Mouse (Mus musculus) retina, postnatal 7 days (tissue): ENCODE results near the gene Polr2a.
A peak's percentile ranks its signal among the peaks of the same experiment; 100 is the strongest.
"Not testable (repeated sequence)": the region's sequence is repeated elsewhere in the genome, so short reads cannot be mapped to it uniquely, and the experiment has no call there.

ENCODE experiments used
- DNase-seq: peaks from one replicate; pipeline ENCODE4 v3.0.0-alpha.2; 2012; ENCODE audit warnings: low read depth, low spot score

The Polr2a gene

DNA sequence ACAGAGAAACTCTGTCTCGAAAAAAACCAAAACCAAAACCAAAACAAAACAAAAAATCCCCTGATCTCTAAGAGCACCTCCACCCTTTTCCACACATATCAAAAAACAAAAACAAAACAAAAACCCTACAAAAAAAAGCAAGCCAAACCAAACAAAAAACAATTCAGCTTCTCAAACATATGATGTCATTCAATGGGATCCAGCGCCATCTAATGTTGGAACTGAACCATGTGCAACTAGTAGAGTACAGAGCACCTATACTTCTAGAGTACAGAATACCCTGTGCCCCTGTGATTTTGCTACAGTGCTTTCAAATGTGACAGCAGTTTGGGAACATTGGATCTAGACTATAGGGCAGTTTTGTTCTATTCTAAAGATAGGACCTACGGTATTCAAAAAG, 3.7 kb downstream of the Polr2a start:
- DNase-seq, result peak; percentile 56

DNA sequence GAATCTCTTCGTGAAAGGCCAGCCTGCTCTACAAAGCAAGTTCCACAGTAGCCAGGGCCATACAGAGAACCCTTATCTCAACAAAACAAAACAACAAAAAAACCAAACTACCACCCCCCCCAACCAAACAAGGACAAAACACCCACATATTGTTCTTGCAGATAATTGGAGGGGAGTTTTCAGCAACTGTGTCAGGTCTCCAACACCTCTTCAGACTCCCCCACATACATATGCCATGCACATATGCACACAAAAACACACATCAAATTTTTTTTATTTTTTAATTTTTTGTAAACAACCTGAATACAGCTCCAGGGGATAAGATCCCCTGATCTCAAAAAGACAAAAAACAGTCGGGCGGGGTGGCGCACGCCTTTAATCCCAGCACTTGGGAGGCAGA, 4.2 kb downstream of the Polr2a start:
- no peak for DNase-seq

DNA sequence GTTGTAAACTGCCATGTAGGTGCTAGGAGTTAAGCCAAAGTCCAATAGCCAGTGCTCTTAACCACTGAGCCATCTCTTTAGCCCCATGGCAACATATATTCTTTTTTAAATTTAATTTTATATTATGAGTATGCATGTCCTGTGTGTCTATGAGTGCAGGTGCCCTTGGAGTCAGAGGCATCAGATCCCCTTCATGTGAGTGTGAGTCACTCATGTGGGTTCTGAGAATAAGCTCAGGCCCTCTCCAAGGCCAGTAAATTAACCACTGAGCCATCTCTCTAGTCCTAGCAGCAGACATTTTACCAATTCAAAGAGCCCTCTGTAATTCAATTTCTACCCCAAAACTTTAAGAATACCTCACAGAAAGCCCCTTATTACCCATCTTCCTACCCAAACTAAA, 5.8 kb downstream of the Polr2a start:
- no peak for DNase-seq

DNA sequence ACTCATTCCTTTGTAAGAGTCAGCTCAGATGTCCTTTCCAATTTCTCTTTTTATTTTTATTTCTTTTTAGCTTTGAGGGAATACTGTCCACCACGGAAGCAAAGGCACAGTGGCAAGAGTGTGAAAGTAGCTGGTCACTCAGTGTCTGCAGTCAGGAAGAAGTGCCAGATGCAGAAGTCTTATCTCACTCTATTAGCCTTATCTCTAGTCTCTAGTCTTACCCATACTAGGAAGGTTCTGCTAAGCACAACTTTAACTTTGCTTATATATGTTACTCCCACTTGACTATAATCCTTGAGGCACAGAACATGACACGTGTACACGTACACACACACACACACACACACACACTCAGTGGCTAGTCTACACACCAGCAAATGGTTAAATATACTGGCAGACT, 6.8 kb downstream of the Polr2a start:
- DNase-seq, result no peak

DNA sequence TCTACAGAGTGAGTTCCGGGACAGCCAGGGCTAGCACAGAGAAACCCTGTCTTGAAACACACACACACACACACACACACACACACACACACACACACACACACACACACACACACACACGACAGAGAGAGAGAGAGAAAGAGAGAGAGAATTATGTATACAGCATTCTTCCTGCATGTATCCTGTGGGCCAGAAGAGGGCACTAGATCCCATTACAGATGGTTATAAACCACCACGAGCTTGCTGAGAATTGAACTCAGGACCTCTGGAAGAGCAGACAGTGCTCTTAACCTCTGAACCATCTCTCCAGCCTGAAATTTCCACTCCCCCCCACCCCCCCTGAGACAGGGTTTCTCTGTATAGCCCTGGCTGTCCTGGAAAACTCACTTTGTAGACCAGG, 27.0 kb downstream of the Polr2a start:
- DNase-seq, result not testable (repeated sequence)

DNA sequence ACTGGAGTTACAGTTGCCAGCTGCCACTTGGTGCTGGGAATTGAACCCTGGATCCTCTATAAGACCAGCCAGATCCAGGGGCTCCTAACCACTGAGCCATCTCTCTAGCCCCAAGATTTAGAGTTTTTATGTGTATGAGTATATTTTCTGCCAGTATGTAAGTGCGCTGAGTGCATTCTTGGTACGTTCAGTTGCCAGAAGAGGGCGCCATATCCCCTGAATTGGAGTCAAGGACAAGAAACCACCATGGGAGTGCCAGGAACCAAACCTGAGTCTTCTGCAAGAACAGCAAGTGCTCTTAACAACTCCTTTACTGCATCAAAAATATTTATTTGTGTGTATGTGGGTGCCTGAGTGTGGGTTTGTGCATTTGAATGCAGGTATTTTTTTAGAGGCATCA, 29.4 kb downstream of the Polr2a start:
- peak; percentile 46 for DNase-seq

DNA sequence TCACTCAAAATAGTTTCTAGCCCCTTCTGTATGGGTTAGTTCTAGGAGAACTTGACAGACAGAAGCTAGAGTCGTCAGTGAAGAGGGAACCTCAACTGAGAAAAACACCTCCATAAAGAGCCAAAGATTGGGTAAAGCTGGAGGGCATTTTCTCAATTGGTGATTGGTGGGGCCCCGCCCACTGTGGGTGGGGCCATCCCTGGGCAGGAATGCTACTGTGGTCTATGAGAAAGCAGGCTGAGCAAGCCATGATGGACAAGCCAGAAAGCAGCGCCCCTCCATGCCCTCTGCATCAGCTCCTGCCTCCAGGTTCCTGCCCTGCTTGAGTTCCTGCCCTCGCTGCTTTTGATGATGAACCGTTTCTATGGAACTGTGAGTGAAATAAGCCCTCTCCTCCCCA, 32.5 kb downstream of the Polr2a start:
- DNase-seq, result no peak

DNA sequence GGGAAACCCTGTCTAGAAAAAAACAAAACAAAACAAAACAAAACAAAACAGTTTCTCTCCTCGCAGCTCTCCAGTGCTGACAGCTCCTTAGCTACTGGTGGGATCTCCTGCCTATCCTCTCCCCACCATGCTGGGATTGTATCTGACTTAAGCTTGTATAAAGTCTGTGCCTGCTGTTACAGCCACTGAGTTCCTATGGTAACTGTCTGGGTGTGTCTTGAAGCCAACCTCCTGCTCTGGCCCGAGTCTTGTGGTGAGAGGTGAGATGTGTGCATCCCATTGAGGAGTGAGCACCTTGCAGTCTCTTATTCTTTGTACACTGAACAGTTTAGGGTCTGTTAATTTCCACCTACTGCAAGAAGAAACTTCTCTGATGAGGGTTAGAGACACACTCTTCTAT, 35.4 kb downstream of the Polr2a start:
- no peak for DNase-seq

DNA sequence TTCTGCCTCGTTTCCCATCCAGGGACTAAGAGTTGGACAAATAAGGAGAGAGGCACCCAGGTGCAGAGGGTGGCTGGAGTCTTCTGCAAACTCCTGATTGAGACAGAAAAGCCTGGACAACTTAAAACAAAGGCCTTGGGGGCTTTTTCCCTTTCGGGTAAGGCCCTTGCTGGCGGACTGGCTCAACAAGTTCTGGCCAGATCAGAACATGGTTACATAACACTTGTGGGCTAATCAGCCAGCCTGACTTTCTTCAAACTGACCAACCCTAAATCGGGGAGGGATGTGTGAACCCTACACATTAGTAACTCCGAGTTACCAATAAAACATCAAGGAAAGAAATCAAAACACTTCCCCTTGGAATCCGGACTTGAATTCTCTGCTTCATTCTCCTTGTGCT, 37.6 kb downstream of the Polr2a start:
- DNase-seq, result no peak

DNA sequence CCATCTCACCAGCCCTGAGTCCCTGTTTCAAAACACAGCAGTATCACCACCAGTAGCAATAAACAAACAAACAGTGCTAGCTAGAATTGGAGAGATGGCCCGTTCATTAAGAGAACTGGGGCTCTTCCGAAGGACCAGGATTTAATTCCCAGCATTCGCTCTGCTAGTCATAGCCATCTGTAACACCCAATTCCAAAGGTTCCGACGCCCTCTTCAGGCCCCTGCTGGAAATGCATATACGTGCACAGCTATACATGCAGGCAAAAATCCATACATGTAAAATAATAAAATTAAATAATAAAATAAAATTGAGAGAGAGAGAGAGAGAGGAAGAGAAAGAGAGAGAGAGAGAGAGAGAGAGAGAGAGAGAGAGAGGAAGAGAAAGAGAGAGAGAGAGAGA, 39.0 kb downstream of the Polr2a start:
- no peak for DNase-seq

DNA sequence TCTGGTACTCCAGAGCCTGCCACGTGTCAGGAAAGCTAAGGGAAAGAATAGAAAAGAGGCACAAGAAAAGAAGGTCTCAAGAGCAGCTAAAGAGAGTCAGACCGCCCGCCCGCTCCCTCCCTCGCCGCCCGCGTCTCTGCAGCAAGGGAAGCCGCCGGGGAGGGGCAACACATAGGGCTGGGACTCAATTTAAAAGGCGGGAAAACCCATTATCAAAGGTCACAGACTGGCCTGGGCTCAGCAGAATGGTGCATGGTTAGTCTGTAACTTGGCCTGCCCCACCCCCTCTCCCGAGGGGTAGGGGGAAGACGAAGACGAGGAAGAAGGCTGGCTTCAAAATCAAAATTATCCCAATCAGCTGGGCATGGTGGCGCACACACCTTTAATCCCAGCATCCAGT, 39.8 kb downstream of the Polr2a start:
- no peak for DNase-seq

DNA sequence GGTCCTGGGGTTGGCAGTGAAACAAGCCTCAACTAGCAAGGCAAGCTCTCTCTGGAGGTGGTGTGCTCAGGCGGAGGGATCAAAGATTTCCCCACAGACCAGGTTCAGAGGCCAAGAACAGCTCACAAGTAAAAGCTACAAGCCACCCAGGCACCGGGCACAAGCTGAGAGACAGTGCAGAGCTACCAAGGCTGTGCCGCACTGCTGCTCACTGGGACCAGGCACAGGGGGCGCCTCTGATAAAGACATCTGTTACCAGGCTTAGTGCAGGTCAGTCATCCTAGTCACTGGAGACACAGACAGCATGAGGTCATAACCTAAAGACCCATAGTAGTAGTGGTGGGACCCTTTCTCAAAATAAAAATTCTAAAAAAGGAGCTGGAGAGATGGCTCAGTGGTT, 41.5 kb downstream of the Polr2a start:
- no peak for DNase-seq

DNA sequence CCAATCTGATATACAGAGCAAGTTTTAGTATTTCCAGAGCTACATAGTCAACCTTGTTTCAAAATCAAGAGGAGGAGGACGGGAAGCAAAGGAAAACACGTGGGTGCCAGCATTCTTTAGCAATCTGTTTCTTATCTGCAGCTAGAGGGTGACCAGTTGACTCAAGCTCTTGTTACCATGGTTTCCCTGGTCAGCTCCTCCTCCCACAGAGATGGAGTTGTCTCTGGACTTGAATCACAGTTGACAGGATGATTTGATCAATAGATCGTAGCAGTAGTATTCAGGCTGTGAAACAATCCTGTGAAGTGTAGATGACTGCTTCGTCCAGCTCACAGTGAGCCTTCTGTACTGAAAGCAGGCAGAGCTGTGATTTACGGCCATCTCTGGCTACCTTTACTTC, 42.5 kb downstream of the Polr2a start:
- DNase-seq, result no peak

DNA sequence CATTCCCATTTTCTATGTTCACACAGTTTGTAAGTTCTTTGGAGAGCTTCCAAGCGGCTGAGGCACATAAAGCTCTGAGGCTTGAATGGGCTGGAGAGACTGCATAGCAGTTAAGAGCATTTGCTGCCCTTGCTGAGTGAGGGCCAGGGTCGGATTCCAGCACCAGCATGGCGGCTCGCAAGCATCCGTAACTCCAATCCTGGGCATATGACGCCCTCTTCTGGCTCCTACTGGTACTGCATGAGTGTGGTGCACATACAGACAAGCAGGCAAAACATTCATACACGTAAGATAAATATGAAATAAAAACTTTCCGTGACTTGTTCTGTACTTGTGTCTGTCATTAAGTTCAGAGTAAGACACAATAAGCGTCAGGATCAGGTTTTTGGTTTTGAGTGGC, 43.0 kb downstream of the Polr2a start:
- no peak for DNase-seq

DNA sequence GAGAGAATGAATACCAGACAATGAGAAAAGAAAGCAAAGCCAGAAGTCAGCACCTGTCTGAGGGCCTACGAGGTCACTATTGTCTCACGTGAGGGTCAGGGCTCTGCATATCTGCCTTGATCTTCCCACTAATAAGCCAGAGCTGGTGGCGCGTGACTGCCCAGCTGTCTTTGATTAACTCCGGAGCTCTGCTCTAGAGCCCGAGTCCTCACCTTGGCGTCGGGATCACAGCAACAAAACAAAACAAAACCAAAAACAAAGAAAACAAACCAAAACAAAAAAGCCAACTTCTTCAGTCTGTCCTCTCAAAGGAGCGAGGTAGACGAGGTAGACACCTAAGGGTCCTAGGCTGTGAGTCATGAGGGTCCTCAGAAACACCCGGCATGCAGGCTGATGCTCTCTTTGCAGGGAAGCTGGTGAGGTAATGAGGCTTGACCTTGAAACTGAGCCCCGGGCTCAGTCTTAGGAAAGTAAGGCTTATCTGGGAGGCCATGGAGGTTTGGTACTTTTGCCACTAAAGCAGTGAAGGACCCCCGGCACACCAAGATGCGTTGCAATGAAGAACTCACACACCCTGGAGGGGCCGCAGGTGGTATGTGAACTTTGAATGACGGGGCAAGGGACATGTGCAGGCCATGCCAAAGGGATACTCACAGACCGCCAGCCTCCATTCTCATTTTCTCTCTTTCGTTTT, 43.7 kb downstream of the Polr2a start:
- DNase-seq, result peak; percentile 40

DNA sequence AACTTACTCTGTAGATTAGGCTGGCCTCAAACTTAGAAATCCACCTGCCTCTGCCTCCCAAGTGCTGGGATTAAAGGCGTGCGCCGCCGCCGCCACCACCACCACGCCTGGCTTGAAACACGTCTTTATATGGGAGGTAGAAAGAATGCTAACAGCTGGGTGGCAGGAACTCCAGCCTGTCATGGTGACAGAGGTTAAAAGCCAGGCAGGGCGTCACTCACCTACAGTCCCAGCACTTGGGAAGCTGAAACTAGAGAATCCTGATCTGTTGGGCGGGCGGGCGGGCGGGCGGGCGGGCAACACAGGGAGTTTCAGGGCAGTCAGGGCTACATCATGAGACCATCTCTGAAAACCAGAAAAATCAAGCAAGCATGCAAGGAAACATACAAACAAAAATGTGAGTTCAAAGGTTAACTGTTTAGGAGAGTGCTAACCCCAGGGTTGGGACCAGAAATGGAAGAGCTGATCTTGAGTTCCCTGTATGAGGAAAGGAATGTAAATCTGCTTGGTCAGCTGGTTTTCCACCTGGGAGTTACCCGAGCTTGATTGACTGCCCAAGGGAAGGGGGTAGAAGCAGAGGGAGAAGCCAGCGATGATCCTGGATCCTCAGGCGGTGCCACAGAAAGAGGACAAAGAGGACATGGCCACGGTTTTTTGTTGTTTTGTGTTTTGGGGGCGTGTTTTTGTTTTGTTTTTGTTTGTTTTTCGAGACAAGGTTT, 45.3 kb downstream of the Polr2a start:
- DNase-seq, result no peak

DNA sequence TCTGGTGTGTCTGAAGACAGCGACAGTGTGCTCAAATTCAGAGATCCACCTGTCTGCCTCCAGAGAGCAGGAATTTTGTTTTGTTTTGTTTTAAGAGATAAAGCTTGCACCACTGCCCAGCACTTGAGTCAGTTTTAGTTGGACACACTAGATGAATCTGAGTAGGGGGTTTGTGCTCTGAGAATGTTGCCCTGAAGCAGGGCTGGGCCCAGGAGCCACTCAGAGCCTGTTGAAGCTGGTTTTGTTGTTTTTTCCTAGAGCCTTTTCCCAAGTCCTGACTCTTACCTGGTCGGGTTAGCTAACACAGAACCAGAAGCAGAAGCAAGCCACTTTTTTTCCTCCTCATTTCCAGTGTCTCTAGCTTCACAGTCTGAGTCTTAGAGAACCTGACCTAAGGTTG, 47.4 kb downstream of the Polr2a start:
- no peak for DNase-seq

DNA sequence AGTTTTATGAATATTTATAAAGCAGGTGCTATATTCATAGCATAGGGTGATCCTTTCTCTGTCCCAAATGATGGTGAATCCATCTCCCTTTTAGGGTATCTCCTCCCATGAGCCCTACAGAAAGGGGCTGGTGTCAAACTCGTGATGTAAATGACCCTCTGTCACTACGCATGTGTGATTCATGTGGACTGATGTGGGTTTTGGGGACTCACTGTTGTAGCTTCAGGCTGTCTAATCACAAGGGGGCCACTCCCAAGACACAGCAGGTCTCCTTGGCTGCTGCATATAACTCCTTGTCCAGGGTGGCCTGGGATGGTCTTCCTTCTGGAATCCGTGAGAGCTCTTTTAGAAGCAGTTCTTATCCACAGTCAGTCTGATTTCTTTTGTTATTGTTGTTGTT, 48.0 kb downstream of the Polr2a start:
- DNase-seq, result no peak

DNA sequence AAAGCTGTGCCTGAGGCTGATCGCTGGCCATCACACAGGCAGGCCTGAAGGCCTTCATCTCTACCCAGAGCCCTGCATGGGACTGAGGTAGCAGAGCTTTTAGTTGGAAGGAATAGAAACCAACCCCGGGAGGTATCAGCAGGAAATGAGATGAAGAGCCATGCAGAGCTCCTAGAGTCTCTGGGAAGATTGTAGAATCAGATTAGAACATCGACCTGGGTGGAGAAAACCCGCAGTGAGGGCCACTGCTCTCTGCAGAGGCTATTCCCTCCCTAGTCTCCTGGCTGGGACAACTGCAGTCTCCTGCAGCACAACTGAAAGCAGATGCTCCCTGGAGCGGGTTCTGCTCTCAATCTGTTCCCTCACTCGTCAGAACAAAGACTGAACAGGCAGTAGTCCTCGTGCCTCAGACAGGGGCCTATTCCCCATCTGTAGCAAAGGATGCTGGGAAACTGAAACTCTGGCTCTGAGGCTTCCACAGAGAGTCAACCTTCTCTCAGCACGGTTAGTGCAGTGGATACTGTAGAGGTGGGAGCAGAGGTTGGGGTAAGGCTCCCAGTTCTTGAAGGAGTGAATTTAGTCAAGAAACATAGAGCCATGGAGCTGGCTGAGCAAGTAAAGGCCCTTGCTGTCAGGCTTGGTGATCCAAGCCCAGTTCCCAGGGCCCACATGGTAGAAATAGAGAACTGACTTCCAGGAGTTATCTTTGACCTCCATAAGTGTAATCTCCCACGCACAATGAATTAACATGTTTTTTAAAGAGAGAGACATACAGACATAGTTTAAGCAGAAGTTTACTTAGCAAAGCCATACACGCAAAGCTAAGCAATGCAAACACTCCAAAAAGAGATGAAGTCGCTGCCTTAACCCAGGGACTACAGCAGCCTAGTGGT, 48.6 kb downstream of the Polr2a start:
- no peak for DNase-seq

DNA sequence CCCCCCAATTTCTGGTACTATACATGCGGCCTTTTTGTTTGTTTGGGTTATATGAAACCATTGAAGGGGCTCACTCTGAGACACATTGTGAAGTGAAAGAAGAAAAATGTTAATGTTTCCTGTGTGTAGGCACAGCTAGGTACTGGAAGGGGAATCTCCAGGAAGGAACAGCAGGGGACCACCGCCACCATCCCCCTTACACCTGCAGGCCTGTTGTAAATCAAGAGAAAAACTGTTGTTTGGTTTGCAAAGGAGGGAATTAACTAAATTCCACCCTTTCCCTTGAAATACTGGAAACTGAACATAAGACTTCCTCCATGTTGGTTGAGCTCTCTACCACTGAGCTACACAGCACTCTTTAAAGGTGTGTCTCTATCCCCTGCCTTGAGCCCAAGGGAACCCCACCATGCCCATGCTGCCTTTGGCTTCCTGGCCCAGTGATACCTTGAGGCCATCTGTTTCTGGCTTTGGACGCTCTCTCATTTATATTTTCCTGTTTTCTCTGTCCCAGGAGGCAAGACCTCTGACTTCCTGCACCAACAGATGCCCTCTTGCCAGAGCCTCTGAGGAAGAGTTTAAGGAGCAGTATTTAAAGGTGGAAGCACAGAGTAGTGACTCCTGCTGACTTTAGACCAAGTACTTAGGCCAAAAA, 49.7 kb downstream of the Polr2a start:
- no peak for DNase-seq

DNA sequence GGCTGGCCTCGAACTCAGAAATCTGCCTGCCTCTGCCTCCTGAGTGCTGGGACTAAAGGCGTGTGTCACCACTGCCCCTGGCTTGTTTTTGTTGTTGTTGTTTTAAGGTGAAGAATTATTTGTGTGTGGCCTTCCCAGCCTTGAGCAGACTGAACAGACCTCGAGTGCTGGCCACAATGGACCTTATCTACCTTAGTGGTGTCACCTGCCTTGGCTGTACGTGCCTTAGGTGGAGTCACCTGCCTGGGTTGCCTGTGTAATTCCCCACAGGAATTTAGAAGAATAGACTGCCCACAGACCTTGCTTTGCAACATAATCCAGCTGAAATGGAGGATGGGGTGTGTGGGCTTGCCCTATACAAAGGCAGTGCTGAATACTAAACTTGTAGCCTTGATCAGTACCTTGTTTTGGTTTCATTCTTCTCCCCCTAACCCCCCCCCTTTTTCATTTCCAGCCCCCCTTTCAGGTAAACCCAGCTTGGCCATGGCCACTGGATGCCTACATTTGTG, 50.5 kb downstream of the Polr2a start:
- no peak for DNase-seq

DNA sequence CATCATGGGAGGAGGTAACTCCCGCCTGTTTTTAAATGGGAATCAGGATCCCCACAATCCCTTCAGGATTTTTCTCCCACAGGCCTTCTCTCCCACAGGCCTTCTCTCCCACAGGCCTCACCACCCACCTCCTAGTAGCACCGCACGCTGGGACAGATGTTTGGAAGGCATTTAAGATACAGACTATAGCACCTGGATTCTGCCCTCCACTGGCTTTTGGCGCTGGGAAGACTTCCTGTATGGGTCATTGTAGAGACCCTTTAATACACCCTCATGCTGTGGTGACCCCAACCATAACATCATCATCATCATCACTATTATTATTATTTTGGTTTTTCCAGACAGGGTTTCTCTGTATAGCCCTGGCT, 51.0 kb downstream of the Polr2a start:
- no peak for DNase-seq
